Mouse (Mus musculus): ENCODE results near the gene Tnfaip3. TPM values are rescaled to one million over a fixed set of nuclear protein-coding genes. Genes with fewer than 3 reads are reported as not detected.

Gene Tnfaip3
- total RNA-seq, 2 experiments from 2014 or later = 4.9 to 5.2 TPM

- intact Hi-C loops (cut with DNase I) = no loop called here
- DNase-seq (ENCODE audit: low spot score in 2 of 2) = no peak
Measured at GRCm38 (mm10) chr10:19022272-19022671, 6.8 kb upstream of the Tnfaip3 start.

- DNase-seq (ENCODE audit: low spot score in 2 of 2) = no peak
- intact Hi-C loops (cut with DNase I) = loop anchor here (5.0 kb wide), 1 partner anchor 100 kb away; no protein-coding TSS in a partner anchor
Measured at GRCm38 (mm10) chr10:19016823-19017471, 1.5 kb upstream of the Tnfaip3 start.

DNA sequence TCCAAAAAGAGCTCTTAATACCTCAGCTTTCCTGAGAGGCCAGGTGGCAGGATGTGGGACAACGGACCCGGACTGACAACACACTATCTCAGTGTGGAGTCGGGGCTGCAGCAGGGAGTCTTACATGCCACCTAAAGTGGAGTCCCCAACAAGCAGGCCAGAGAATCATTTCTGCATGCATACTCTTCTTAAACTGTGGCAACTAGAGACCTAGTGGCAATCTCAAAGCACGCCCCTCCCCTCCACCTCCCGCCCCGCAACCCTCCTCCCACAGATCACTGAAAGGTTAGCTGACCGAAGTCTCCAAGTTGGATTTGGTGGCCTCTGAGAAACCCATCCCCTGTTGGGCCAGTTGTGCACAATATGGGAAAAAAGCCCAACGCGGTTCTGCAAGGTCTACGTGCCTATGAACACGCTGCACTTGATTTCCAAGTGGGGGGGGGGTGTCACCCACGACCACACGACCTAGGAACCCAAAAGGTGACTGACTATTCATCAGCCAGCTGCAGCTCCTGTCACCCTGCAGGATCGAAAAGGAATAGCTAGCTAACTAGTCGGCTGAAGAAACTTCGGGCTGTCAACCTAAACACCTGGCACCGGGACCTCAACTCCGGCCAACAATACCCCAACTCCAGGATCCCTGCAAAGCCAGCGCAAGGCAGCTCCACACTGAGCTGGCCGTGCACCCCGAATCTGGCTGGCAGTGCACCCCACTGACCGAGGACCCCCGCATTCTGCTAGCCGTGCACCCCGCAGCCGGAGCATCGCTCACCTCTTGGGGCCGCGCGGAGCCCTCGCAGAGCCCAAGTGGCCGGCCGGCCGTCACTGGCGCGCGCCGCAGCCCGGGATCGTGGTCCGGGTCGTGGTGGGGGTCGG is 838 bp downstream of the Tnfaip3 start:
- peak in 1 of 2 experiments; percentile 13 for DNase-seq (ENCODE audit: low spot score in 2 of 2)
- intact Hi-C loops (cut with DNase I) = loop anchor here (2.0 to 5.0 kb wide), 2 partner anchors 97 to 172 kb away; no protein-coding TSS in a partner anchor

- DNase-seq (ENCODE audit: low spot score in 2 of 2) = no peak
- intact Hi-C loops (cut with DNase I) = no loop called here
Measured at GRCm38 (mm10) chr10:19013351-19013750, 2.1 kb downstream of the Tnfaip3 start.

DNA sequence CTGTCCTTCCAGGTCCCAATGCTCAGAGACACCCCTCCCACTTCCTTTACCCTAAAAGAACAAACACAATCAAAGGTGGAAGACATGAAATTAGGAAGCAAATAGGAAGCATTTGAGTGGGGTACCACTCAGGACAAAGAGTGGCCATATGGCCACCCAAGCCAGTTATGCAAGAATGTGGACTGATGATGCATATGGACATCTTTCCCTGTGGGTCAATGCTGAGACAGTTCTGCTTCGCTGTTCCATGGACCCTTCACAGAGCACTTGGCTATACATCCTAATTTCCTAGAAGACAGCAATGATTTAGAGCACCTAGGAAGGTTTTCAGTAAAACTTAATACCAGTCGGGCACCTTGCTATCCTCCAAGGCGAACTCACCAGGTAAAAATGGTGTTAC is 2.8 kb downstream of the Tnfaip3 start:
- DNase-seq (ENCODE audit: low spot score in 2 of 2) = no peak
- intact Hi-C loops (cut with DNase I) = no loop called here

GRCm38 (mm10) chr10:19011832-19012440 is 3.5 kb downstream of the Tnfaip3 start:
- intact Hi-C loops (cut with DNase I) = no loop called here
- DNase-seq (ENCODE audit: low spot score in 2 of 2) = no peak

DNA sequence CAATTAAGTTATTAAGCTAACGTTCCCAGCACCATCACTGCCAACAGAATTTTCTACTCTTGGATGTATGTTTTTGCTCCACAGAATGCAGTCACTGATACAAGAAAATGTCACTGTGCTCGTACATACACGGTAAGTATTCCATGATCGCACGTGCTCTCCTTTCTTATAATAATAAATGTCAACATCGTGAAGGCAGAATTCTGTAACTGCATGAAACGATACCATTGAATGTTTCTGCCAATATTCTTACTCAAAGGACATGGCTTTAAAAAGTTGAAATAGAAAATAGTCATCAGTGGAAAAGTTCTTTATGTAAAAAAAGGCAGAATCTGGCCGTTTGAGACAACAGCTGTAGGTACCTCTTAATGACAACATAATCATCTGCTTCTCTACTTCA is 5.0 kb downstream of the Tnfaip3 start:
- intact Hi-C loops (cut with DNase I) = no loop called here
- DNase-seq (ENCODE audit: low spot score in 2 of 2) = no peak

GRCm38 (mm10) chr10:19009186-19009672 is 6.2 kb downstream of the Tnfaip3 start:
- intact Hi-C loops (cut with DNase I) = no loop called here
- no peak for DNase-seq (ENCODE audit: low spot score in 2 of 2)

DNA sequence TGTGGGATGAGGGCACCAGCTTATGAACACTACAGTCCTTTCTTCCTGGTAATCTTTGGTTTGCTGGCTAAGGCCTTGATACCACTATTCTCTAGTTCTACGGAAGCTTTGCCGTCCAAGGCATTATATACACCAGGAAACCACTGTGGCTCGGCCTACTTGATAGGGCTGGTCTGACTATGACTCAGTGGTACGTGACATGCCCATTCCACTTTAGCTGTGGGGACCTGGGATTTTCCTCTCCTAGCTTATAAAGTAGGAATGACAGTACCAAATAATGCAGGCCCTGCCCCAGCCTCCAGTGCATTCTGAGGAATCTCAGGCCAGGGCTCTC is 6.9 kb downstream of the Tnfaip3 start:
- intact Hi-C loops (cut with DNase I) = no loop called here
- no peak for DNase-seq (ENCODE audit: low spot score in 2 of 2)

GRCm38 (mm10) chr10:19007897-19008606 is 7.4 kb downstream of the Tnfaip3 start:
- no peak for DNase-seq (ENCODE audit: low spot score in 2 of 2)
- intact Hi-C loops (cut with DNase I) = no loop called here

- peak; percentile 79 to 82 for DNase-seq (ENCODE audit: low spot score in 2 of 2)
- intact Hi-C loops (cut with DNase I) = no loop called here
Measured at GRCm38 (mm10) chr10:19002091-19002785, 13.2 kb downstream of the Tnfaip3 start.

GRCm38 (mm10) chr10:18999427-18999826 is 16.0 kb downstream of the Tnfaip3 start:
- intact Hi-C loops (cut with DNase I) = no loop called here

GRCm38 (mm10) chr10:18996331-18996730 is 19.1 kb downstream of the Tnfaip3 start:
- no peak for DNase-seq (ENCODE audit: low spot score in 2 of 2)
- intact Hi-C loops (cut with DNase I) = no loop called here

More at GRCm38 (mm10) chr10:18999427-18999826, 16.0 kb downstream of the Tnfaip3 start:
- no peak for DNase-seq (ENCODE audit: low spot score in 2 of 2)

DNA sequence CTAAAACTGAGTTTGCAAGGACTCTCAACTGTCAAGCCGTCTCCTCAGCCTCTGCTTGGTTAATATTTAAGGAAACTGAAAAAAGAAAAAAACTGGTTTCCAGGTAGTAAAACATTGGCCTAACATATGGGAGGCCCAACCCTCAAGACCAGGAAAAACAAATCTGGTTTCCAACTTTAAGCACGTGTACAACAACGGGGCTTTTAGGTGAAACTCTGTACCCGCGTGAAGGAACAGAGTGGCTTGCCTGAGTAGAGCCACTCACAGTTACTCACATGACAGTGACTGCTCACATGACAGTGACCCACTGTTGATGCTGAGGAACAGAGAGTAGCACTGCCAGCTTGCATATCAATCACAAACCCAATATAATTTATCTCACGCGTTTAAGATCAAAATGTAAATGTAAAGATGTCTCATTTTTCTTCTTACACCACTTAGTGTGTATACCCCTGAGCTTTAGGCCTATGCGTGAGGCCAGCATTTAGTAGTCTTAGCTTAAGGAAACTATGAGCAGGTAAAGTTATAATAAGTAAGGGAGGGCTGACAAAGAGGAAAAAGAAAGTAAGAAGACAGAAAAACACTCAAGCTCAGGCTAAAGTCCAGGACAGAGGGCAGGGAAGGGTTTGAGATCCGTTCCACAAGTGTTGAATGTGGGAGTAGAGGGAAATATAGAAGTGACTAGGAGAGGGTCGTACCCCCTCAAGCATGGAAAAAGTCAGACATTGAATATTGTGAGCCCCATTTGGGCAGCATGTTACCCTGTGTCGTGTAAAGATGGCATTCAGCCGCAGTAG is 19.8 kb downstream of the Tnfaip3 start:
- intact Hi-C loops (cut with DNase I) = no loop called here
- no peak for DNase-seq (ENCODE audit: low spot score in 2 of 2)

- intact Hi-C loops (cut with DNase I) = no loop called here
- DNase-seq (ENCODE audit: low spot score in 2 of 2) = no peak
Measured at GRCm38 (mm10) chr10:18992971-18993370, 22.5 kb downstream of the Tnfaip3 start.

- intact Hi-C loops (cut with DNase I) = no loop called here
- no peak for DNase-seq (ENCODE audit: low spot score in 2 of 2)
Measured at GRCm38 (mm10) chr10:18991057-18991456, 24.4 kb downstream of the Tnfaip3 start.

GRCm38 (mm10) chr10:18987907-18988199 is 27.6 kb downstream of the Tnfaip3 start:
- intact Hi-C loops (cut with DNase I) = no loop called here
- no peak for DNase-seq (ENCODE audit: low spot score in 2 of 2)

GRCm38 (mm10) chr10:18987046-18987906 is 28.2 kb downstream of the Tnfaip3 start:
- intact Hi-C loops (cut with DNase I) = no loop called here
- DNase-seq (ENCODE audit: low spot score in 2 of 2) = no peak
